Mouse (Mus musculus) hematopoietic stem cell, adult 5-6 weeks (primary cell): Measurements from ENCODE around the gene Vezf1. TPM values are rescaled to one million over a fixed set of nuclear protein-coding genes. Genes with fewer than 3 reads are reported as not detected.
"Not testable (repeated sequence)": the region's sequence is repeated elsewhere in the genome, so short reads cannot be mapped to it uniquely, and the experiment has no call there.

Experiments
- ATAC-seq, 2 experiments: fragments of 125-278 bp in 1 of 2; replicated peaks in 1 of 2; 2 replicates each; pipeline ENCODE4 v1.8.0; 2016 to 2017; ENCODE audit warnings: inconsistent platforms in 2 of 2, mild to moderate bottlenecking in 2 of 2, moderate number of reproducible peaks in 2 of 2, low read depth in 1 of 2, moderate TSS enrichment in 1 of 2; ENCODE audit not compliant: low FRiP score in 2 of 2, poor library complexity in 2 of 2, severe bottlenecking in 2 of 2, insufficient read depth in 1 of 2, low TSS enrichment in 1 of 2
- total RNA-seq: library from RNA; stranded (forward); fragments of 172-1452, 232-1000 nt; gene quantifications from 2 replicates; pipeline ENCODE4 v1.2.3, GENCODE M21; 2017

The Vezf1 gene
- 56.8 and 61.4 TPM in 2 replicates for total RNA-seq

- ATAC-seq, result peak; percentile 54 to 80
Observed at GRCm38 (mm10) chr11:88067586-88068410, at the start of gene Vezf1. Vezf1 (plus strand) TSS chr11:88068279.

- ATAC-seq, result no peak
Observed at GRCm38 (mm10) chr11:88023933-88024332, 44.1 kb upstream of the Vezf1 start.

- ATAC-seq, result no peak
Observed at GRCm38 (mm10) chr11:88027391-88028035, 40.6 kb upstream of the Vezf1 start.

GRCm38 (mm10) chr11:88028193-88028684, 39.8 kb upstream of the Vezf1 start:
- ATAC-seq, result no peak

GRCm38 (mm10) chr11:88030219-88030618, 37.9 kb upstream of the Vezf1 start:
- no peak for ATAC-seq

- ATAC-seq, result no peak
Observed at GRCm38 (mm10) chr11:88030836-88031235, 37.2 kb upstream of the Vezf1 start.

GRCm38 (mm10) chr11:88031753-88032152, 36.3 kb upstream of the Vezf1 start:
- no peak for ATAC-seq

- ATAC-seq, result no peak
Observed at GRCm38 (mm10) chr11:88035970-88036369, 32.1 kb upstream of the Vezf1 start.

GRCm38 (mm10) chr11:88036761-88037251, 31.3 kb upstream of the Vezf1 start:
- no peak for ATAC-seq

- ATAC-seq, result no peak
Observed at GRCm38 (mm10) chr11:88037386-88037785, 30.7 kb upstream of the Vezf1 start.

GRCm38 (mm10) chr11:88039066-88039465, 29.0 kb upstream of the Vezf1 start:
- ATAC-seq, result no peak

- no peak for ATAC-seq
Observed at GRCm38 (mm10) chr11:88044314-88044713, 23.8 kb upstream of the Vezf1 start.

- ATAC-seq, result not testable (repeated sequence)
Observed at GRCm38 (mm10) chr11:88045159-88045558, 22.9 kb upstream of the Vezf1 start.

GRCm38 (mm10) chr11:88045878-88046277, 22.2 kb upstream of the Vezf1 start:
- ATAC-seq, result no peak

- no peak for ATAC-seq
Observed at GRCm38 (mm10) chr11:88046323-88046937, 21.6 kb upstream of the Vezf1 start.

GRCm38 (mm10) chr11:88046944-88047794, 20.9 kb upstream of the Vezf1 start, which contains the start of gene Srsf1:
Srsf1 (plus strand) TSS chr11:88047373.
- peak; percentile 91 to 92 for ATAC-seq
